Mouse (Mus musculus): ENCODE measurements around the gene Htr5b. TPM values are rescaled to one million over a fixed set of nuclear protein-coding genes. Genes with fewer than 3 reads are reported as not detected.

Gene Htr5b
- total and polyA plus RNA-seq, 3 experiments, result not detected

DNA sequence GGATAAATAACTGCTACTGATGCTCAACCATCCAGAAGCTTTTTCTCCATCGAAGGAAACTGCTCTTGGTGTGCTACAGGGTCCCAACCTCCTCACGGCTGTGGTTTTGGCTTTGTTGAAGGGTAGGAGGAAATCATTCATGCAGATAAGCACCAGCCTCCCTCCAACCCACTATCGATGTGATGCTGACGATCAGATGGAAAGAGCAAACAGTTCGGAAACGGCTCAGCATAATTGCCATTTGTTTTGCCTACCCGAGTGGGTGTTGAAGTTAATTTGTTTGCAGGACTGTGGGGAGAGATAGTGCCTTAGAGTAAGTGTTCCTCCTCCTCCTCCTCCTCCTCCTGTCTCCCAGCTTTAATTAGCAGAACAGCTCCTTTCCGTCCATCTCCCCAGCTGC, 12.1 kb upstream of the Htr5b start:
- in situ Hi-C loops (cut with MboI; ENCODE audit: low pct_ligation_motif_present, low pct_unique_long_range_greater_than_20kb, low sequenced_read_pairs) (no loop called here), dilution Hi-C loops (cut with MboI; ENCODE audit: extremely low pct_ligation_motif_present, extremely low pct_unique_long_range_greater_than_20kb, low sequenced_read_pairs) (no loop called here)
- H3K4me2 ChIP-seq (ENCODE audit: insufficient read depth, low read depth, poor library complexity, severe bottlenecking), result peak overlapping the region; percentile 61; the same call in 1 of the 2 replicates
- no peak overlapping the region for H3K27ac ChIP-seq (ENCODE audit: insufficient read depth, low read depth)
- H3K9me3 ChIP-seq (replicated peaks; ENCODE audit: low read length), result no peaks in the 10 kb centered on the region
- H3K79me2 ChIP-seq (replicated peaks; ENCODE audit: control insufficient read depth, extremely low read depth, insufficient read depth, poor library complexity, severe bottlenecking), result no peaks in the 10 kb centered on the region
- TF ChIP-seq ETS1 (conservative IDR thresholded peaks at IDR 0.05; ENCODE audit: low read depth, low read length), result no peak
- no peak for TF ChIP-seq SIN3A (IDR thresholded peaks at IDR 0.05; ENCODE audit: low read length)
- TF ChIP-seq CTCF (conservative IDR thresholded peaks at IDR 0.05 in 1 of 2, IDR thresholded peaks at IDR 0.05 in 1 of 2; ENCODE audit: low read depth in 2 of 2, low read length in 2 of 2), result no peak
- TF ChIP-seq MYC (IDR thresholded peaks at IDR 0.05; ENCODE audit: low read depth, low read length), result no peak
- no peak for TF ChIP-seq USF1 (IDR thresholded peaks at IDR 0.05; ENCODE audit: low read depth, low read length)
- no peak for TF ChIP-seq RAD21 (IDR thresholded peaks at IDR 0.05; ENCODE audit: low read depth, low read length)
- TF ChIP-seq MEF2A (IDR thresholded peaks at IDR 0.05; ENCODE audit: borderline replicate concordance, low read depth, low read length), result no peak
- TF ChIP-seq POLR2AphosphoS2 (IDR thresholded peaks at IDR 0.05; ENCODE audit: low read depth, low read length), result no peak
- no peak for TF ChIP-seq MXI1 (IDR thresholded peaks at IDR 0.05; ENCODE audit: low read depth, low read length)
- no peak for TF ChIP-seq IRF4 (IDR thresholded peaks at IDR 0.05; ENCODE audit: low read depth, low read length)
- H3K4me3 ChIP-seq (replicated peaks in 1 of 3; ENCODE audit: low read depth in 2 of 3, low read length in 2 of 3, poor library complexity in 1 of 3), result no peak overlapping the region
- peaks cover 4% of the 10 kb centered on the region for H3K27me3 ChIP-seq (replicated peaks)
- no peaks in the 10 kb centered on the region for H3K4me1 ChIP-seq (ENCODE audit: control insufficient read depth in 1 of 2, insufficient read depth in 2 of 2)
- no peak for DNase-seq (ENCODE audit: extremely low read depth)
- no peaks in the 10 kb centered on the region for H3K36me3 ChIP-seq (replicated peaks in 1 of 2; ENCODE audit: control insufficient read depth in 1 of 2, insufficient read depth in 1 of 2, low read length in 1 of 2)
- no peak overlapping the region for H3K9ac ChIP-seq (ENCODE audit: insufficient read depth, low read depth)

DNA sequence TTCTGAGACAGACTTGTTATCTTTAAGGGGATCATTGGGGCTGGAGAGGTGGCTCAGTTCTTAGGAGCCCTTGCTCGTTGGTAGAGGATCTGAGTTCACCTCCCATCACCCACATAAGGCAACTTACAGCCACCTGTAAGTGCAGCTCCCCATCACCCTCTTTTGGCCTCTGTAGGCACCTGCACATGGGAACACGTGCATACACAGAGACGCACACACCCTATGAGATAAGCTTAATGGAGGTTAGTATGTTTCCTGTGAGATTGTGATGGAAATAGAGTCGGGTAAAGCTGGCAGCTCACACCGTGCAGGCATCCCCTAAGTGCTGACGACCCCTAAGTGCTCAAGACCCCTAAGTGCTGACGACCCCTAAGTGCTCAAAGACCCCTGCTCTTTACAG, 3.2 kb upstream of the Htr5b start:
- in situ Hi-C loops (cut with MboI; ENCODE audit: low pct_ligation_motif_present, low pct_unique_long_range_greater_than_20kb, low sequenced_read_pairs), result no loop called here
- DNase-seq (ENCODE audit: extremely low read depth), result no peak
- no peak for TF ChIP-seq USF1 (IDR thresholded peaks at IDR 0.05; ENCODE audit: low read depth, low read length)
- no peak for TF ChIP-seq CTCF (conservative IDR thresholded peaks at IDR 0.05 in 1 of 2, IDR thresholded peaks at IDR 0.05 in 1 of 2; ENCODE audit: low read depth in 2 of 2, low read length in 2 of 2)
- no peak for TF ChIP-seq PAX5 (IDR thresholded peaks at IDR 0.05; ENCODE audit: low read length)
- TF ChIP-seq MAFK (IDR thresholded peaks at IDR 0.05; ENCODE audit: insufficient replicate concordance, low read length), result no peak
- no peak for TF ChIP-seq USF2 (conservative IDR thresholded peaks at IDR 0.05; ENCODE audit: low read depth, low read length)
- H3K9ac ChIP-seq (ENCODE audit: insufficient read depth, low read depth), result no peak overlapping the region
- no peaks in the 10 kb centered on the region for H3K4me1 ChIP-seq (ENCODE audit: control insufficient read depth in 1 of 2, insufficient read depth in 2 of 2)
- H3K27ac ChIP-seq (ENCODE audit: insufficient read depth, low read depth), result no peak overlapping the region
- H3K27me3 ChIP-seq (replicated peaks), result no peaks in the 10 kb centered on the region
- H3K36me3 ChIP-seq (replicated peaks in 1 of 2; ENCODE audit: control insufficient read depth in 1 of 2, insufficient read depth in 1 of 2, low read length in 1 of 2), result no peaks in the 10 kb centered on the region
- H3K4me2 ChIP-seq (ENCODE audit: insufficient read depth, low read depth, poor library complexity, severe bottlenecking), result no peak overlapping the region
- no peaks in the 10 kb centered on the region for H3K79me2 ChIP-seq (replicated peaks; ENCODE audit: control insufficient read depth, extremely low read depth, insufficient read depth, poor library complexity, severe bottlenecking)
- H3K4me3 ChIP-seq (replicated peaks in 1 of 3; ENCODE audit: low read depth in 2 of 3, low read length in 2 of 3, poor library complexity in 1 of 3), result no peak overlapping the region
- dilution Hi-C loops (cut with MboI; ENCODE audit: extremely low pct_ligation_motif_present, extremely low pct_unique_long_range_greater_than_20kb, low sequenced_read_pairs), result no loop called here
- H3K9me3 ChIP-seq (replicated peaks; ENCODE audit: low read length), result no peaks in the 10 kb centered on the region

DNA sequence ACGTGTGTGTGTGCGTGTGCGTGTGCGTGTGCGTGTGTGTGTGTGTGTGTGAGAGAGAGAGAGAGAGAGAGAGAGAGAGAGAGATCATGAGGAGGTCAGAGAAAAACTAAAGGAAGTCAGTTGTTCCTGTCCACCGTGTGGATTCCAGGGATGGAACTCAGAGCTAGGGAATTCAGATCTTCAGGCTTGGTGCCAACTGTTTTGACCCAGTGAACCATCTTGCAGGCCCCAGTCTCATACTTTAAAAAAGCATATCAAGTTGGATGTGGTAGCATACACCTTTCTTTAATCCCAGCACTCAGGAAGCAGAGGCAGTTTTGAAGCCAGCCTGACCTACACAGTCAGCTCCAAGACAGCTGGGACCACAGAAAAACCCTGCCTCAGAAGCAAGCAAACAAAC, 1.0 kb upstream of the Htr5b start:
- Histone ChIP-seq H3K36me3 (replicated peaks in 1 of 2; ENCODE audit: control insufficient read depth in 1 of 2, insufficient read depth in 1 of 2, low read length in 1 of 2) (no peaks in the 10 kb centered on the region), H3K27ac (ENCODE audit: insufficient read depth, low read depth) (no peak overlapping the region), H3K4me3 (replicated peaks in 1 of 3; ENCODE audit: low read depth in 2 of 3, low read length in 2 of 3, poor library complexity in 1 of 3) (no peak overlapping the region), H3K4me1 (ENCODE audit: control insufficient read depth in 1 of 2, insufficient read depth in 2 of 2) (no peaks in the 10 kb centered on the region), H3K79me2 (replicated peaks; ENCODE audit: control insufficient read depth, extremely low read depth, insufficient read depth, poor library complexity, severe bottlenecking) (no peaks in the 10 kb centered on the region), H3K9me3 (replicated peaks; ENCODE audit: low read length) (no peaks in the 10 kb centered on the region), H3K4me2 (ENCODE audit: insufficient read depth, low read depth, poor library complexity, severe bottlenecking) (no peak overlapping the region), H3K9ac (ENCODE audit: insufficient read depth, low read depth) (no peak overlapping the region), H3K27me3 (replicated peaks) (no peaks in the 10 kb centered on the region)
- dilution Hi-C loops (cut with MboI; ENCODE audit: extremely low pct_ligation_motif_present, extremely low pct_unique_long_range_greater_than_20kb, low sequenced_read_pairs), result no loop called here
- DNase-seq (ENCODE audit: extremely low read depth), result no peak
- TF ChIP-seq TCF12 (IDR thresholded peaks at IDR 0.05; ENCODE audit: low read depth, low read length) (no peak), NELFE (IDR thresholded peaks at IDR 0.05; ENCODE audit: low read depth, low read length) (no peak), ZC3H11A (IDR thresholded peaks at IDR 0.05; ENCODE audit: low read depth, low read length) (no peak), POLR2A (IDR thresholded peaks at IDR 0.05; ENCODE audit: low read depth, low read length) (no peak), POLR2AphosphoS2 (IDR thresholded peaks at IDR 0.05; ENCODE audit: low read depth, low read length) (no peak), E2F4 (IDR thresholded peaks at IDR 0.05; ENCODE audit: insufficient replicate concordance, low read depth, low read length) (no peak), ZMIZ1 (IDR thresholded peaks at IDR 0.05; ENCODE audit: low read depth, low read length) (no peak), CHD1 (IDR thresholded peaks at IDR 0.05; ENCODE audit: low read depth, low read length) (no peak), MEF2A (IDR thresholded peaks at IDR 0.05; ENCODE audit: borderline replicate concordance, low read depth, low read length) (no peak), UBTF (IDR thresholded peaks at IDR 0.05; ENCODE audit: low read depth, low read length) (no peak), KAT2A (IDR thresholded peaks at IDR 0.05; ENCODE audit: insufficient replicate concordance, low read length) (no peak), RCOR1 (conservative IDR thresholded peaks at IDR 0.05; ENCODE audit: low read depth, low read length) (no peak), MXI1 (IDR thresholded peaks at IDR 0.05; ENCODE audit: low read depth, low read length) (no peak), ZKSCAN1 (IDR thresholded peaks at IDR 0.05; ENCODE audit: borderline replicate concordance, low read depth, low read length) (no peak), SIN3A (IDR thresholded peaks at IDR 0.05; ENCODE audit: low read length) (no peak), IRF4 (IDR thresholded peaks at IDR 0.05; ENCODE audit: low read depth, low read length) (no peak), JUND (conservative IDR thresholded peaks at IDR 0.05; ENCODE audit: low read depth, low read length) (no peak)
- in situ Hi-C loops (cut with MboI; ENCODE audit: low pct_ligation_motif_present, low pct_unique_long_range_greater_than_20kb, low sequenced_read_pairs), result no loop called here

Data from CH12.LX (cell line).